Mouse (Mus musculus): ENCODE data around the gene Txlng. TPM values are rescaled to one million over a fixed set of nuclear protein-coding genes. Genes with fewer than 3 reads are reported as not detected.

Txlng gene
- total and polyA plus RNA-seq, 3 experiments, result 24.3 to 115 (median 28.8) TPM

- TF ChIP-seq USF1 (IDR thresholded peaks at IDR 0.05; ENCODE audit: low read depth, low read length) (no peak), TCF12 (IDR thresholded peaks at IDR 0.05; ENCODE audit: low read depth, low read length) (no peak), CHD1 (IDR thresholded peaks at IDR 0.05; ENCODE audit: low read depth, low read length) (no peak), ELF1 (IDR thresholded peaks at IDR 0.05; ENCODE audit: low read depth, low read length) (peak; percentile 70)
These were observed 94.0 kb downstream of the Txlng start (continued) for GRCm38 (mm10) chrX:162734997-162735929.

DNA sequence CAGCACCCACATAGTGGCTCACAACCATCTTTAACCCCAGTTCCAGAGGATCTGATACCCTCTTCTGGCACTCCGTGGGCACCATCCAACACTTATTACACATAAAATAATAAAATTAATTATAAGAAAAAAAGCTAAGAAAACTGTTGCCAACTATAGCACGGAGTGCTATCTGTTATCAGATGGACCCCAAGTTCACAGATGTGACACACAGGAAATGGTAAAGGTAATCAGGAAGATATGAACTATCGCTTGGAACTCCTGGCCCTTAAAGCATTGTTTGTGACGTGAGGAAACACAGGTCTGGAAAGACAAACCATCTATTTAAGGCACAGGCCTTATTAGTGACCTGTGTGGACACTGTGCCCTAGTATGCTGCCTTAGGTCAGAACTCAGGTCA is 99.2 kb downstream of the Txlng start:
- peak; percentile 9 for DNase-seq (ENCODE audit: low read depth, low spot score)
- Histone ChIP-seq H3K9me3 (replicated peaks; ENCODE audit: insufficient read depth, low read length) (no peaks in the 10 kb centered on the region), H3K36me3 (ENCODE audit: control insufficient read depth in 1 of 2, insufficient read depth in 2 of 2, low read length in 2 of 2) (peaks cover 0 to 6% of the 10 kb centered on the region in 2 experiments; a peak in 2 of 4 replicates), H3K79me2 (ENCODE audit: control insufficient read depth, insufficient read depth, low read length, poor library complexity) (no peaks in the 10 kb centered on the region), H3K4me1 (ENCODE audit: control insufficient read depth in 1 of 2, insufficient read depth in 2 of 2, low read length in 2 of 2) (peaks cover 2 to 9% of the 10 kb centered on the region in 2 experiments; a peak in 3 of 4 replicates), H3K27me3 (ENCODE audit: control insufficient read depth in 1 of 2, insufficient read depth in 2 of 2, low read length in 2 of 2) (no peaks in the 10 kb centered on the region), H3K27ac (ENCODE audit: control insufficient read depth, low read depth, low read length) (no peak overlapping the region), H3K4me3 (ENCODE audit: control insufficient read depth in 1 of 2, insufficient read depth in 1 of 2, low read depth in 2 of 2, low read length in 2 of 2) (no peak overlapping the region), H3K9ac (ENCODE audit: control insufficient read depth, low read depth, low read length, poor library complexity, severe bottlenecking) (no peak overlapping the region)
- TF ChIP-seq SMC3 (IDR thresholded peaks at IDR 0.05; ENCODE audit: low read depth, low read length), result no peak
- TF ChIP-seq ETS1 (IDR thresholded peaks at IDR 0.05; ENCODE audit: low read depth, low read length), result peak; percentile 38; the same call in 1 of the 2 replicates
- no peak for TF ChIP-seq MAZ (IDR thresholded peaks at IDR 0.05; ENCODE audit: low read depth, low read length)
- TF ChIP-seq RCOR1 (IDR thresholded peaks at IDR 0.05; ENCODE audit: low read depth, low read length), result no peak
- no peak for TF ChIP-seq MAX (IDR thresholded peaks at IDR 0.05; ENCODE audit: low read length)
- TF ChIP-seq CTCF (IDR thresholded peaks at IDR 0.05 in 2 of 3, conservative IDR thresholded peaks at IDR 0.05 in 1 of 3; ENCODE audit: control insufficient read depth in 1 of 3, insufficient read depth in 1 of 3, low read depth in 2 of 3, low read length in 3 of 3, poor library complexity in 1 of 3, severe bottlenecking in 1 of 3), result no peak
- TF ChIP-seq SIN3A (IDR thresholded peaks at IDR 0.05; ENCODE audit: low read length), result no peak
- TF ChIP-seq EP300 (IDR thresholded peaks at IDR 0.05; ENCODE audit: low read depth in 1 of 2, low read length in 2 of 2), result peak; percentile 41 to 49; a peak in 3 of 4 replicates
- TF ChIP-seq TCF12 (IDR thresholded peaks at IDR 0.05; ENCODE audit: low read depth, low read length), result peak; percentile 51
- no peak for TF ChIP-seq ELF1 (IDR thresholded peaks at IDR 0.05; ENCODE audit: low read depth, low read length)
- TF ChIP-seq GABPA (IDR thresholded peaks at IDR 0.05; ENCODE audit: low read depth, low read length), result no peak
- TF ChIP-seq MEF2A (IDR thresholded peaks at IDR 0.05; ENCODE audit: extremely low read depth, insufficient replicate concordance, low read depth, low read length, poor library complexity, severe bottlenecking), result no peak
- no peak for TF ChIP-seq MAFK (IDR thresholded peaks at IDR 0.05; ENCODE audit: borderline replicate concordance, low read depth, low read length)
- peak; percentile 75 for TF ChIP-seq GATA1 (IDR thresholded peaks at IDR 0.05; ENCODE audit: low read depth, low read length)
- TF ChIP-seq POLR2A (IDR thresholded peaks at IDR 0.05; ENCODE audit: control insufficient read depth in 1 of 2, insufficient read depth in 1 of 2, low read depth in 1 of 2, low read length in 2 of 2, poor library complexity in 1 of 2), result no peak

Other genes starting within 250 kb of the Txlng start
- gene Reps2, start 185.8 kb downstream of the Txlng start, total RNA-seq (2012; rRNA removed), result 2.1 and 2.2 TPM in 2 replicates
- 1 to 10 TPM in 1 of 2 experiments, not detected in 1; 2.8 TPM for gene Reps2, start 185.8 kb downstream of the Txlng start, polyA plus RNA-seq (2012; ENCODE audit: insufficient read depth in 1 of 2, insufficient read length in 2 of 2, low read depth in 1 of 2, low replicate concordance in 2 of 2, missing spikeins in 1 of 2)
- gene Rbbp7, start 69.1 kb downstream of the Txlng start, total RNA-seq (2012; rRNA removed), result 377 and 416 TPM in 2 replicates
- gene Rbbp7, start 69.1 kb downstream of the Txlng start, polyA plus RNA-seq (2012; ENCODE audit: insufficient read depth in 1 of 2, insufficient read length in 2 of 2, low read depth in 1 of 2, low replicate concordance in 2 of 2, missing spikeins in 1 of 2), result 100 to 1,000 TPM; 217 to 558 TPM
- 14.8 and 15.6 TPM in 2 replicates for gene Syap1, start 59.0 kb upstream of the Txlng start, total RNA-seq (2012; rRNA removed)
- 10 to 100 TPM in 1 of 2 experiments, not detected in 1; 19.1 TPM for gene Syap1, start 59.0 kb upstream of the Txlng start, polyA plus RNA-seq (2012; ENCODE audit: insufficient read depth in 1 of 2, insufficient read length in 2 of 2, low read depth in 1 of 2, low replicate concordance in 2 of 2, missing spikeins in 1 of 2)
- gene Ctps2, start 71.8 kb upstream of the Txlng start, total RNA-seq (2012; rRNA removed), result 31.6 and 31.8 TPM in 2 replicates
- 10 to 100 TPM in 1 of 2 experiments, not detected in 1; 31.0 TPM for gene Ctps2, start 71.8 kb upstream of the Txlng start, polyA plus RNA-seq (2012; ENCODE audit: insufficient read depth in 1 of 2, insufficient read length in 2 of 2, low read depth in 1 of 2, low replicate concordance in 2 of 2, missing spikeins in 1 of 2)
- not detected in 2 replicates for gene S100g, start 135.1 kb upstream of the Txlng start, total RNA-seq (2012; rRNA removed)
- not detected for gene S100g, start 135.1 kb upstream of the Txlng start, polyA plus RNA-seq (2012; ENCODE audit: insufficient read depth in 1 of 2, insufficient read length in 2 of 2, low read depth in 1 of 2, low replicate concordance in 2 of 2, missing spikeins in 1 of 2)